Mouse (Mus musculus) myocyte (in vitro differentiated cells): ENCODE data around the gene Clk3. TPM values are rescaled to one million over a fixed set of nuclear protein-coding genes. Genes with fewer than 3 reads are reported as not detected.
A peak's percentile ranks its signal among the peaks of the same experiment; 100 is the strongest.

Experiments
- H3K27me3 ChIP-seq: one replicate; pipeline ENCODE4 v1.6.1; 2011; ENCODE audit not compliant: control insufficient read depth, insufficient read depth, insufficient read length
- H3K36me3 ChIP-seq: one replicate; pipeline ENCODE4 v1.6.1; 2011; ENCODE audit not compliant: control insufficient read depth, insufficient read depth
- H3K4me2 ChIP-seq: one replicate; pipeline ENCODE4 v1.6.1; 2011; ENCODE audit warnings: low read depth, control low read depth
- H3K4me3 ChIP-seq: one replicate; pipeline ENCODE4 v1.5.1; 2011; ENCODE audit warnings: mild to moderate bottlenecking, control low read depth, moderate library complexity
- H3K79me2 ChIP-seq: one replicate; pipeline ENCODE4 v1.6.1; 2011; ENCODE audit not compliant: control insufficient read depth, insufficient read depth
- H3ac ChIP-seq: one replicate; pipeline ENCODE4 v1.6.1; 2011; ENCODE audit not compliant: control insufficient read depth, insufficient read length
- CEBPB ChIP-seq: IDR thresholded peaks from 2 replicates; pipeline ENCODE4 v1.6.1; 2011; ENCODE audit warnings: mild to moderate bottlenecking, moderate library complexity; ENCODE audit not compliant: poor library complexity, insufficient read depth, severe bottlenecking
- E2F4 ChIP-seq: IDR thresholded peaks from one replicate; pipeline ENCODE4 v1.6.1; 2011; ENCODE audit warnings: mild to moderate bottlenecking, control low read depth, moderate library complexity; ENCODE audit not compliant: insufficient read depth
- MAX ChIP-seq: IDR thresholded peaks from one replicate; pipeline ENCODE4 v1.6.1; 2011; ENCODE audit warnings: low read depth, mild to moderate bottlenecking, control low read depth
- MYOD1 ChIP-seq, 3 experiments: IDR thresholded peaks; one replicate each; pipeline ENCODE4 v1.6.1; 2011; ENCODE audit warnings: control low read depth in 2 of 3, low read depth in 2 of 3, mild to moderate bottlenecking in 2 of 3, moderate library complexity in 1 of 3; ENCODE audit not compliant: insufficient read length in 2 of 3, control insufficient read depth in 1 of 3
- MYOG ChIP-seq, 3 experiments: IDR thresholded peaks; one replicate each; pipeline ENCODE4 v1.6.1; 2011; ENCODE audit warnings: control low read depth in 2 of 3, low read depth in 2 of 3, mild to moderate bottlenecking in 2 of 3; ENCODE audit not compliant: insufficient read length in 2 of 3, control insufficient read depth in 1 of 3, insufficient read depth in 1 of 3
- POLR2A ChIP-seq: IDR thresholded peaks from one replicate; pipeline ENCODE4 v1.6.1; 2011; ENCODE audit warnings: low read depth, mild to moderate bottlenecking, control low read depth, moderate library complexity; ENCODE audit not compliant: insufficient read length
- POLR2AphosphoS2 ChIP-seq: IDR thresholded peaks from one replicate; pipeline ENCODE4 v1.6.1; 2011; ENCODE audit warnings: low read depth, control low read depth; ENCODE audit not compliant: insufficient read length
- REST ChIP-seq: IDR thresholded peaks from one replicate; pipeline ENCODE4 v1.6.1; 2011; ENCODE audit warnings: mild to moderate bottlenecking, control low read depth, moderate library complexity; ENCODE audit not compliant: insufficient read depth, insufficient read length
- SRF ChIP-seq: IDR thresholded peaks from one replicate; pipeline ENCODE4 v1.6.1; 2011; ENCODE audit warnings: low read depth; ENCODE audit not compliant: control insufficient read depth, insufficient read length
- TCF12 ChIP-seq: IDR thresholded peaks from one replicate; pipeline ENCODE4 v1.6.1; 2011; ENCODE audit warnings: mild to moderate bottlenecking, control low read depth; ENCODE audit not compliant: poor library complexity, insufficient read depth, severe bottlenecking
- TCF3 ChIP-seq: IDR thresholded peaks from one replicate; pipeline ENCODE4 v1.6.1; 2011; ENCODE audit warnings: low read depth, control low read depth; ENCODE audit not compliant: insufficient read length
- USF1 ChIP-seq: IDR thresholded peaks from one replicate; pipeline ENCODE4 v1.6.1; 2011; ENCODE audit warnings: low read depth, mild to moderate bottlenecking, control low read depth, moderate library complexity
- polyA plus RNA-seq: library from polyadenylated mRNA; unstranded; fragments of >200 nt; fragmentation: generic; extraction: Trizol; gene quantifications from one replicate; pipeline ENCODE4 v1.2.1, GENCODE M21; 2012; ENCODE audit warnings: missing spikeins

Gene Clk3
- polyA plus RNA-seq = 47.1 TPM

DNA sequence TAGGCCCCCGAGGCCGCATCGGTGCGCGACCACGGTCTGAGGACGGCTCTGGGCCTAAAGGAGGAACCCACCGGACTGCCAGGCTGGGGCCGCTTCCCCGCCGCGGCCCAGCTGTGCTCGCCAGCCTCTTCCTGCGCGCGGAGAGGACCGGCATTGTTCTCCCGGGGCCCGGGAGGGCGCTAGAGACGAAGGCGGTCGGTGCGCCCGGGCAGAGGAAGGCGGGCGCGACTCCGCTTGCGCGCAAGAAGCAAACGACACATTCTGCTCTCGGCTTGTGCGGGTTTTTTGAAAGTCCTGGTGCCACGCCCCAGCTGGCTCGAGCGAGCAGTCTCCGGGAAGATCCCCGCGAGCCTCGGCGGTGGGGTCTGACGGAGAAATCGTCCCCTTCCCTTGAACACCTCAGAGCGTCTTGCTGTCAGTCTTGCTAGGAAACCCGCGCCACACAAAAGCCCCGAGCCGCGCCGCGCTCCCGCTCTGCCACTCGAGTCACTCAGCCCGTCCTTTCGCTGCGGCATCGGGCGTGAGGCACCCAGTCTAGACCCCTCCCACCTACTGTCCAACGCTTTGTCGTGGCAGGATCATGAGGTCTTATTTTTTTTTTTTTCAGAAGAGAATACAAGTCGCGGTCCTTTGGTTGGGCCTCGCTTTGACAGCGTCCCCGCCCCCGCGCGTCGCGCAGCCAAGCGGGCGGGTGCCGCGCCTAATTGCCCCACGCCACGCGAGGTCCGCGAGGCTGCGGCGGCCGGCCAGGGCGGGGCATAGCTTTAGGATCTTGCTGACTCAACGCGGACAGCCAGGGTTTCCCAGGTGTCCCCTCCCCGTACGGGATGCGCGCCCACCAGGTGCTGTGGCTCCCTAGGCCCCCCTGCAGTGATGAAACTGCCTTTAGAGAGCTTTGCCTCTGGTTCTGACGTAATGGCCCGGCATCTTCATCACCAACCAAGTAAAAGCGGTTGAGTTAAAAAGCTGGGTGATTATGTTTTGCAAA is at the start of gene Clk3:
Clk3 (minus strand) TSS at position 497 of the 988 bp plus-strand sequence.
- peaks cover 38% of the 10 kb centered on the region for H3K79me2 ChIP-seq
- no peaks in the 10 kb centered on the region for H3K27me3 ChIP-seq
- no peak for TF ChIP-seq USF1
- no peak for TF ChIP-seq TCF3
- peak in 1 of 3 experiments; percentile 20 for TF ChIP-seq MYOD1 (IDR thresholded peaks at IDR 0.05; ENCODE audit: control insufficient read depth in 1 of 3, insufficient read length in 2 of 3, low read depth in 2 of 3)
- TF ChIP-seq POLR2AphosphoS2 = no peak
- TF ChIP-seq E2F4 = peak; percentile 82
- peak; percentile 68 for TF ChIP-seq POLR2A
- peaks cover 8% of the 10 kb centered on the region for H3K36me3 ChIP-seq
- H3ac ChIP-seq = peak within 1 kb of the TSS; percentile 85
- peak within 1 kb of the TSS; percentile 84 for H3K4me2 ChIP-seq
- peak within 1 kb of the TSS; percentile 90 for H3K4me3 ChIP-seq

DNA sequence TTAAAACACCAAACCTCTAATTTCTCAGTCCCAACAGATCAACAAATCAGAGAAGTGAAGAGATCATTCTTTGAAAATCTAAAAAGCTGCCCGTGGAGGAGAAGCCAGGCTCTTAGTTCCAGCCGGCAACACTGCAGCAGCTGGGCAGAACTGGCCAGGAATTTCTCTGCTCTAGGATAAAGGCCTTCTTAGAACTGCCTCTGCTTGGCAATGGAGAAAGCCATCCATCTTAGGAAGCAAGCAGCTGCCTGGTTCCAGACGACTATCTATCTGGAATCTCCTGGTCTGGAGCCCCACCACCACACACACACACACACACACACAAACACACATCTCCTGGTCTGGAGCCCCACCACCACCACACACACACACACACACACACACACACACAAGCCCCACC is 49.2 kb upstream of the Clk3 start:
- Histone ChIP-seq H3K27me3 (no peaks in the 10 kb centered on the region), H3K4me2 (no peak overlapping the region), H3K79me2 (no peaks in the 10 kb centered on the region), H3K4me3 (no peak overlapping the region), H3K36me3 (no peaks in the 10 kb centered on the region), H3ac (no peak overlapping the region)
- no peak for TF ChIP-seq CEBPB

DNA sequence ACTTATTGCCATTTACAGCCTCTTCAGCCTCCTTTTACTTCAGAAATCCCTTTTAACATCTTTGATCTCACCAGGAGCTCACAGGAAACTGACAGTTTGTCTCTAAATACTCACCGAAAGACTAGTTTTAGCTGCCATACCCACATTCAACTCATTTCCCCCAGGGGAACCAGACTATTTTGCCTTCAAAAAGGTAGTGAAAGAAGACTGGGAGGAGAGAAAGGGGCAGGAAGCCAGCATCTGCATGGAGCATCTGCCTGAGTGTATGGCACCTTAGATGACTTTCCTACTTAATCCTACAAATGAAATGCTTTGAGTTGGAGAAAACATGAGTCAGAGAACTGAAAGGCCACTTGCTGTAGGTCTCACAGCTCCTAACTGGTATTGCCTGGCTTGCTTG is 48.4 kb upstream of the Clk3 start:
- H3K27me3 ChIP-seq = no peaks in the 10 kb centered on the region
- no peak overlapping the region for H3ac ChIP-seq
- no peak overlapping the region for H3K4me3 ChIP-seq
- H3K36me3 ChIP-seq = no peaks in the 10 kb centered on the region
- H3K4me2 ChIP-seq = no peak overlapping the region
- H3K79me2 ChIP-seq = no peaks in the 10 kb centered on the region
- no peak for TF ChIP-seq MAX
- TF ChIP-seq TCF3 = no peak
- TF ChIP-seq MYOG (IDR thresholded peaks at IDR 0.05; ENCODE audit: control insufficient read depth in 1 of 3, insufficient read depth in 1 of 3, insufficient read length in 2 of 3, low read depth in 2 of 3) = no peak
- TF ChIP-seq REST = no peak
- no peak for TF ChIP-seq TCF12
- TF ChIP-seq SRF = no peak
- TF ChIP-seq CEBPB = no peak
- TF ChIP-seq USF1 = no peak
- no peak for TF ChIP-seq POLR2A
- no peak for TF ChIP-seq E2F4
- no peak for TF ChIP-seq MYOD1 (IDR thresholded peaks at IDR 0.05; ENCODE audit: control insufficient read depth in 1 of 3, insufficient read length in 2 of 3, low read depth in 2 of 3)
- no peak for TF ChIP-seq POLR2AphosphoS2

DNA sequence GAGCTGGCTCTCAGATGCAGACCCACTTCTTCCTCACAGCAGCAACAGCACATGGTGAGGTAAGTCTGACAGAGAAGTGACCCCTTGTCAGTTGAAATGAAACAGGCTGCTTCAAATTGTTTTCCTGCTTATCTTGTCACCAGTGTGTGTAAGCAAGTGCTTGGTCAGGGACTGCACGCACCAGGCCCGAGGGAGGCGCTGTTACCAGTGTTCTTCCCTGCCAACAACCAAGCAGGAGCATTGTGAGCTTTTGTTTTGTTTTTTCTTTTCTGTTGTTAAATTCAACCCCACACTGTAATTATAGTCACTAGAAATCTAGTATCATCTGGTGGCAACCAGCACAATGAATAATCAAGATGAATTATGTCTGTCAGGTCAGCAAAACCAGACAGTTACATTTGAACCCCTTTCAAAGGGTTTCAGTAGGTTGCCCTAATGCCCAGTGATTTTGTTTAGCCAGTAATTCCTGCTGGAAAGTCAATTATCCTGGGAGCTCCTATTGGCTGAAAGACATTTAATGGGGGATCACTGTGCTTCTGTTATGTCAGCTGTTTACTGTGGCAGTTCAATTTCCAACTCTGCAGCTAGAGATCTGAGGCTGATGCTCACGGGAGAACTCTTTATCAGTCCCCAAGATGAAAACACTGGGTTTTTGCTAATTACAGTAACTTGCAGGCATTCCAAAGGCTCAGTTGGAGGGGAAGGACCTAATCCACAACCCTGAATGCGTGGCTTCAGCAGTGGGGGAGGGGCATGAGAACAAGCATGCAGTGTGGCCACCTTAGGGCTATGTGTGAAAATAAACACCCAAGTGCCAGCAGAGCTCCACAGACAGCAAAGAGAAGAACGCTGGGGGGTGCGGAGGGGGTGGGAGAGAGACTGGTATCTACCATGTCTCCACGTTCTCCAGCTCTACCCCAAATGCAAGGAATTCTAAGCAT is 46.4 kb upstream of the Clk3 start:
- no peak overlapping the region for H3K4me2 ChIP-seq
- no peaks in the 10 kb centered on the region for H3K79me2 ChIP-seq
- H3K4me3 ChIP-seq = no peak overlapping the region
- TF ChIP-seq CEBPB = no peak
- TF ChIP-seq MYOG (IDR thresholded peaks at IDR 0.05; ENCODE audit: control insufficient read depth in 1 of 3, insufficient read depth in 1 of 3, insufficient read length in 2 of 3, low read depth in 2 of 3) = no peak
- TF ChIP-seq MAX = no peak
- TF ChIP-seq POLR2A = no peak
- no peak for TF ChIP-seq POLR2AphosphoS2
- TF ChIP-seq USF1 = no peak
- no peak for TF ChIP-seq TCF3
- no peak for TF ChIP-seq SRF
- no peak for TF ChIP-seq E2F4
- no peak for TF ChIP-seq MYOD1 (IDR thresholded peaks at IDR 0.05; ENCODE audit: control insufficient read depth in 1 of 3, insufficient read length in 2 of 3, low read depth in 2 of 3)
- no peak for TF ChIP-seq REST
- TF ChIP-seq TCF12 = no peak
- no peaks in the 10 kb centered on the region for H3K27me3 ChIP-seq
- H3K36me3 ChIP-seq = no peaks in the 10 kb centered on the region
- H3ac ChIP-seq = no peak overlapping the region
